Mouse (Mus musculus): ENCODE measurements around the gene Mdn1. TPM values are rescaled to one million over a fixed set of nuclear protein-coding genes. Genes with fewer than 3 reads are reported as not detected.
A peak's percentile ranks its signal among the peaks of the same experiment; 100 is the strongest.

The Mdn1 gene
- polyA plus RNA-seq (2014; fragmentation: Nextera tagmentation; extraction: Ambion mirVana): 16.8 and 17.1 TPM in 2 replicates

GRCm38 (mm10) chr4:32656918-32657662 lies at the start of gene Mdn1:
TSS of gene Mdn1 (plus strand) at chr4:32657119.
- ATAC-seq (ENCODE audit: low FRiP score) (peak; percentile 94), DNase-seq (ENCODE audit: low spot score, missing footprints) (peak; percentile 100)
- WGBS: under 1% methylated on average over 68 of the region's 68 CpGs
- Histone ChIP-seq H3K9me3 (ENCODE audit: control insufficient read depth, low read length) (no peaks in the 10 kb centered on the region), H3K36me3 (ENCODE audit: control insufficient read depth, insufficient read depth, low read length) (no peaks in the 10 kb centered on the region), H3K4me1 (ENCODE audit: control insufficient read depth, insufficient read depth, low read length) (peaks cover 7% of the 10 kb centered on the region), H3K4me3 (ENCODE audit: low read depth, low read length) (peak within 1 kb of the TSS; percentile 94), H3K27ac (ENCODE audit: low read depth, low read length) (peak within 1 kb of the TSS; percentile 59; the same call in 1 of the 2 replicates), H3K9ac (ENCODE audit: low read length) (peak within 1 kb of the TSS; percentile 76), H3K4me2 (peak within 1 kb of the TSS; percentile 72), H3K27me3 (ENCODE audit: control insufficient read depth, insufficient read depth, low read length) (no peaks in the 10 kb centered on the region)

GRCm38 (mm10) chr4:32615034-32615881 lies 41.7 kb upstream of the Mdn1 start, which contains the start of gene Casp8ap2:
TSS of gene Casp8ap2 (plus strand) at chr4:32615451.
- under 1% methylated on average over 67 of the region's 67 CpGs for WGBS
- Histone ChIP-seq H3K27ac (ENCODE audit: low read depth, low read length) (peak within 1 kb of the TSS; percentile 57; the same call in 1 of the 2 replicates), H3K36me3 (ENCODE audit: control insufficient read depth, insufficient read depth, low read length) (no peaks in the 10 kb centered on the region), H3K4me1 (ENCODE audit: control insufficient read depth, insufficient read depth, low read length) (peaks cover 15% of the 10 kb centered on the region), H3K27me3 (ENCODE audit: control insufficient read depth, insufficient read depth, low read length) (no peaks in the 10 kb centered on the region), H3K9ac (ENCODE audit: low read length) (peak within 1 kb of the TSS; percentile 85), H3K4me2 (peak within 1 kb of the TSS; percentile 82), H3K4me3 (ENCODE audit: low read depth, low read length) (peak within 1 kb of the TSS; percentile 86), H3K9me3 (ENCODE audit: control insufficient read depth, low read length) (no peaks in the 10 kb centered on the region)
- peak; percentile 100 for ATAC-seq (ENCODE audit: low FRiP score)
- peak; percentile 100 for DNase-seq (ENCODE audit: low spot score, missing footprints)

GRCm38 (mm10) chr4:32621637-32622036 lies 35.3 kb upstream of the Mdn1 start:
- Histone ChIP-seq H3K4me1 (ENCODE audit: control insufficient read depth, insufficient read depth, low read length) (peaks cover 6% of the 10 kb centered on the region), H3K9ac (ENCODE audit: low read length) (no peak overlapping the region), H3K27me3 (ENCODE audit: control insufficient read depth, insufficient read depth, low read length) (no peaks in the 10 kb centered on the region), H3K4me3 (ENCODE audit: low read depth, low read length) (no peak overlapping the region), H3K27ac (ENCODE audit: low read depth, low read length) (no peak overlapping the region), H3K4me2 (no peak overlapping the region), H3K9me3 (ENCODE audit: control insufficient read depth, low read length) (no peaks in the 10 kb centered on the region), H3K36me3 (ENCODE audit: control insufficient read depth, insufficient read depth, low read length) (no peaks in the 10 kb centered on the region)
- ATAC-seq (ENCODE audit: low FRiP score) (no peak), DNase-seq (ENCODE audit: low spot score, missing footprints) (no peak)

- ATAC-seq (ENCODE audit: low FRiP score) (no peak), DNase-seq (ENCODE audit: low spot score, missing footprints) (no peak)
- Histone ChIP-seq H3K4me1 (ENCODE audit: control insufficient read depth, insufficient read depth, low read length) (no peaks in the 10 kb centered on the region), H3K36me3 (ENCODE audit: control insufficient read depth, insufficient read depth, low read length) (peaks cover 8% of the 10 kb centered on the region; the same call in 1 of the 2 replicates), H3K9me3 (ENCODE audit: control insufficient read depth, low read length) (no peaks in the 10 kb centered on the region), H3K9ac (ENCODE audit: low read length) (no peak overlapping the region), H3K27me3 (ENCODE audit: control insufficient read depth, insufficient read depth, low read length) (no peaks in the 10 kb centered on the region), H3K4me3 (ENCODE audit: low read depth, low read length) (no peak overlapping the region), H3K27ac (ENCODE audit: low read depth, low read length) (no peak overlapping the region), H3K4me2 (no peak overlapping the region)
- WGBS: 87% methylated on average over 5 of the region's 5 CpGs
Observed at GRCm38 (mm10) chr4:32651669-32652068, 5.2 kb upstream of the Mdn1 start.

GRCm38 (mm10) chr4:32656146-32656904 lies 594 bp upstream of the Mdn1 start:
- Histone ChIP-seq H3K4me2 (peak overlapping the region; percentile 72), H3K4me3 (ENCODE audit: low read depth, low read length) (peak overlapping the region; percentile 94), H3K36me3 (ENCODE audit: control insufficient read depth, insufficient read depth, low read length) (0 out of 2 replicates have a peak, but pooled peaks cover 2% of the 10 kb centered on the region), H3K4me1 (ENCODE audit: control insufficient read depth, insufficient read depth, low read length) (peaks cover 7% of the 10 kb centered on the region), H3K9ac (ENCODE audit: low read length) (peak overlapping the region; percentile 66), H3K9me3 (ENCODE audit: control insufficient read depth, low read length) (no peaks in the 10 kb centered on the region), H3K27ac (ENCODE audit: low read depth, low read length) (peak overlapping the region; percentile 59; the same call in 1 of the 2 replicates), H3K27me3 (ENCODE audit: control insufficient read depth, insufficient read depth, low read length) (no peaks in the 10 kb centered on the region)
- ATAC-seq (ENCODE audit: low FRiP score): peak; percentile 49
- WGBS: 57% methylated on average over 11 of the region's 11 CpGs
- DNase-seq (ENCODE audit: low spot score, missing footprints): no peak

GRCm38 (mm10) chr4:32665843-32666242 lies 8.9 kb downstream of the Mdn1 start:
- DNase-seq (ENCODE audit: low spot score, missing footprints) (no peak), ATAC-seq (ENCODE audit: low FRiP score) (no peak)
- Histone ChIP-seq H3K4me3 (ENCODE audit: low read depth, low read length) (no peak overlapping the region), H3K4me2 (no peak overlapping the region), H3K36me3 (ENCODE audit: control insufficient read depth, insufficient read depth, low read length) (peaks cover 6% of the 10 kb centered on the region; the same call in 1 of the 2 replicates), H3K27me3 (ENCODE audit: control insufficient read depth, insufficient read depth, low read length) (no peaks in the 10 kb centered on the region), H3K9me3 (ENCODE audit: control insufficient read depth, low read length) (no peaks in the 10 kb centered on the region), H3K4me1 (ENCODE audit: control insufficient read depth, insufficient read depth, low read length) (no peaks in the 10 kb centered on the region), H3K9ac (ENCODE audit: low read length) (no peak overlapping the region), H3K27ac (ENCODE audit: low read depth, low read length) (no peak overlapping the region)
- WGBS: 94% methylated on average over 4 of the region's 4 CpGs

GRCm38 (mm10) chr4:32668291-32668690 lies 11.4 kb downstream of the Mdn1 start:
- Histone ChIP-seq H3K36me3 (ENCODE audit: control insufficient read depth, insufficient read depth, low read length) (peaks cover 11% of the 10 kb centered on the region), H3K4me2 (no peak overlapping the region), H3K4me3 (ENCODE audit: low read depth, low read length) (no peak overlapping the region), H3K9me3 (ENCODE audit: control insufficient read depth, low read length) (no peaks in the 10 kb centered on the region), H3K9ac (ENCODE audit: low read length) (no peak overlapping the region), H3K4me1 (ENCODE audit: control insufficient read depth, insufficient read depth, low read length) (no peaks in the 10 kb centered on the region), H3K27ac (ENCODE audit: low read depth, low read length) (no peak overlapping the region), H3K27me3 (ENCODE audit: control insufficient read depth, insufficient read depth, low read length) (no peaks in the 10 kb centered on the region)
- DNase-seq (ENCODE audit: low spot score, missing footprints) (no peak), ATAC-seq (ENCODE audit: low FRiP score) (no peak)
- 97% methylated on average over 1 of the region's 1 CpGs for WGBS

GRCm38 (mm10) chr4:32669825-32670224 lies 12.9 kb downstream of the Mdn1 start:
- no peak overlapping the region for H3K9ac ChIP-seq (ENCODE audit: low read length)
- no peaks in the 10 kb centered on the region for H3K4me1 ChIP-seq (ENCODE audit: control insufficient read depth, insufficient read depth, low read length)
- H3K27ac ChIP-seq (ENCODE audit: low read depth, low read length): no peak overlapping the region
- no peak for ATAC-seq (ENCODE audit: low FRiP score)
- DNase-seq (ENCODE audit: low spot score, missing footprints): no peak
- H3K36me3 ChIP-seq (ENCODE audit: control insufficient read depth, insufficient read depth, low read length): peaks cover 15% of the 10 kb centered on the region
- no peaks in the 10 kb centered on the region for H3K9me3 ChIP-seq (ENCODE audit: control insufficient read depth, low read length)
- no peak overlapping the region for H3K4me2 ChIP-seq
- H3K4me3 ChIP-seq (ENCODE audit: low read depth, low read length): no peak overlapping the region
- WGBS: 91% methylated on average over 2 of the region's 2 CpGs
- no peaks in the 10 kb centered on the region for H3K27me3 ChIP-seq (ENCODE audit: control insufficient read depth, insufficient read depth, low read length)

Measured in midbrain, embryonic 11.5 days (tissue).